8 mouse cellular contexts compared by ENCODE assay signal in the genomic region with DNA sequence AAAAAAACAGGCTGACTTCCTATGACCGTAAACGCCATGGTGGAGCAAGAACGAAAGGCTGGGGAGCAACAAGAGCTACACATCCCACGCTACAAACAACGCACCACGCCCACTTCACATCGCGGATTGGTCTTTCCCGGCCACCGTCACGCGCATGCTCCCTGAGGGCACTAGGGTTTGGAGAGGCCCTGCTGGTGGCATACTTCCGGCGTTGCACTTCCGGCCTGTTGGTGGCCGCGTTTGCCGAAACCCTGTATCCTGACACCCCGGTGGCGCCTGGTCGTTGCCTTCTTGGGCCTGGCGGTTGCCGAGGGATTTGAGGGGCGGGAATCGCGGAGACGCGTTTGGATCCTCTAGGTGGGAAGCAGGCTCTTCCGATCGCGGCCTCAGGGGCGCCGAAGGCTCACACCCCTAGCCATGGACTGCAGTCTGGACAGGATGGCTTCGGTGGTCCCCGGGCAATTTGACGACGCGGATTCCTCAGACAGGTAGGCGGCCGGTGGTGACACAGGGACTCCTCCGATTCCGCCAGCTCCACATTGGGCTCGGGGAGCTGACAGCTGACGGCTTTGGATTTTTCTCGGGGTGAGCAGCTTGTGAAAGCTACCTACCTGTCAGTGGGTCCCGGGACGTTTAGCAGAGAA. TPM values are rescaled to one million over a fixed set of nuclear protein-coding genes. Genes with fewer than 3 reads are reported as not detected.
A peak's percentile ranks its signal among the peaks of the same experiment; 100 is the strongest.
DNase-seq lines count a peak whose midpoint lies in the region; ATAC-seq lines count a peak whose summit lies in the region.

A gene (minus strand): TSS at position 26 of the 644 bp plus-strand sequence.

- no peaks in the 10 kb centered on the region for H3K27me3 ChIP-seq in heart, embryonic 10.5 days (ENCODE audit: insufficient read depth, poor library complexity, severe bottlenecking)
- no peaks in the 10 kb centered on the region for H3K27me3 ChIP-seq in kidney, embryonic 15.5 days

- peak; percentile 97 to 98 for DNase-seq in B cell, adult 2 months
- DNase-seq in brain, adult 2 months (ENCODE audit: low read depth, low spot score): peak; percentile 99
- peak; percentile 99 for DNase-seq in heart, embryonic 10.5 days (ENCODE audit: low spot score)
- peak; percentile 97 for DNase-seq in liver
- peak; percentile 96 to 98 for DNase-seq in spleen, postnatal 4 days (ENCODE audit: low spot score in 2 of 2)

- H3K9ac ChIP-seq in kidney, embryonic 15.5 days: peak within 1 kb of the TSS; percentile 75

- H3K9me3 ChIP-seq in heart, embryonic 10.5 days: no peaks in the 10 kb centered on the region
- H3K9me3 ChIP-seq in kidney, embryonic 15.5 days (replicated peaks): no peaks in the 10 kb centered on the region

- H3K4me3 ChIP-seq in heart, embryonic 10.5 days: peak within 1 kb of the TSS; percentile 79
- peak within 1 kb of the TSS; percentile 75 for H3K4me3 ChIP-seq in kidney, embryonic 15.5 days (replicated peaks)

- peaks cover 14% of the 10 kb centered on the region for H3K4me1 ChIP-seq in heart, embryonic 10.5 days
- H3K4me1 ChIP-seq in kidney, embryonic 15.5 days: peaks cover 22% of the 10 kb centered on the region

- ATAC-seq in erythroblast, adult 5-6 weeks (replicated peaks; ENCODE audit: low FRiP score, poor library complexity, severe bottlenecking): peak; percentile 93
- peak; percentile 97 for ATAC-seq in kidney, embryonic 15.5 days (replicated peaks; ENCODE audit: low FRiP score)
- ATAC-seq in monocyte, adult 5-6 weeks (replicated peaks; ENCODE audit: insufficient number of reproducible peaks, low FRiP score, low TSS enrichment, poor library complexity, severe bottlenecking): peak; percentile 97

- under 1% methylated on average over 47 of the region's 47 CpGs for WGBS in heart, embryonic 10.5 days
- WGBS in kidney, embryonic 15.5 days: under 1% methylated on average over 47 of the region's 47 CpGs

- H3K27ac ChIP-seq in heart, embryonic 10.5 days: peak within 1 kb of the TSS; percentile 87
- peak within 1 kb of the TSS; percentile 86 for H3K27ac ChIP-seq in kidney, embryonic 15.5 days

- H3K4me2 ChIP-seq in kidney, embryonic 15.5 days: peak within 1 kb of the TSS; percentile 90

- peaks cover 30% of the 10 kb centered on the region for H3K36me3 ChIP-seq in heart, embryonic 10.5 days
- peaks cover 34% of the 10 kb centered on the region for H3K36me3 ChIP-seq in kidney, embryonic 15.5 days

RNA-seq across cellular contexts. Expression of the gene that starts here (rescaled TPM):
- total RNA-seq in erythroblast, adult 5-6 weeks (2015; ENCODE audit: low replicate concordance): 0.58 TPM in 1 of 2 replicates, not detected in the other
- 1.0 and 3.6 TPM in 2 replicates for total RNA-seq in erythroblast, adult 5-6 weeks (2017; ENCODE audit: low replicate concordance)
- 0.74 and 0.87 TPM in 2 replicates for polyA plus RNA-seq in heart, embryonic 10.5 days (2016; fragmentation: Nextera tagmentation; extraction: Ambion mirVana)
- polyA plus RNA-seq in kidney, embryonic 15.5 days (2015; fragmentation: Nextera tagmentation; extraction: Ambion mirVana): 1.1 and 1.4 TPM in 2 replicates
- 0.85 to 1.9 TPM (median 1.0 TPM) in 3 replicates for total RNA-seq in monocyte, adult 5-6 weeks (2017)

Comparison
In these comparisons a context has a peak if more than half of its experiments do, and no peak if none do; other contexts are left out.
1. Peak in every context shown above with its lines: DNase-seq, ATAC-seq, H3K4me3 ChIP-seq and H3K27ac ChIP-seq.
2. Peak in DNase-seq, H3K4me3 ChIP-seq and H3K27ac ChIP-seq in heart, embryonic 10.5 days; RNA of the gene not detected or under 1 TPM.